Mouse (Mus musculus) 416B (cell line): ENCODE measurements at regions not wholly inside any gene's neighbourhood (a gene's known extent, or its start where the extent isn't known, plus 50 kb on each side); places are given as distances from the start of the nearest gene placed in this dataset.
"Not testable (repeated sequence)": the region's sequence is repeated elsewhere in the genome, so short reads cannot be mapped to it uniquely, and the experiment has no call there.

ENCODE experiments used
- DNase-seq: peaks from one replicate; pipeline ENCODE4 v3.0.0; 2011; ENCODE audit warnings: low read depth

DNA sequence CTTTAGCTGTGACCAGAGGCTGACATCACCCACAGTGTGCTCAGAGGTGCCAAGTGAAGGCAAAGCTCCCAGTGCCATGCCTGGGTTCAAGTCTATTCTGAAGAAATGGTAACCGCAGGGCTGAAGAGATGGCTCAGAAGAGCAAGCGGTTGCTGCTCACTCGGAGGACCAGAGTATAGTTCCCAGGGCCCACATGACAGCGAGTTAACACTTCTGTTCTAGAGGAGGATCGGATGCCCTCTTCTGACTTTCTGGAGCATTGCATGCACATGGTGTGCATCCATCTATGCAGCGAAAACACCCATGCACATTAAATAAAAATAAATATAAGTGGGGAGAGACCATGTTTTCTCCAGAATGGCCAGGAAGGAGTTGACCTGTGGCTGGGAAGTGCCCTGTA lies 209.5 kb downstream of the Sorl1 start:
- no peak for DNase-seq

DNA sequence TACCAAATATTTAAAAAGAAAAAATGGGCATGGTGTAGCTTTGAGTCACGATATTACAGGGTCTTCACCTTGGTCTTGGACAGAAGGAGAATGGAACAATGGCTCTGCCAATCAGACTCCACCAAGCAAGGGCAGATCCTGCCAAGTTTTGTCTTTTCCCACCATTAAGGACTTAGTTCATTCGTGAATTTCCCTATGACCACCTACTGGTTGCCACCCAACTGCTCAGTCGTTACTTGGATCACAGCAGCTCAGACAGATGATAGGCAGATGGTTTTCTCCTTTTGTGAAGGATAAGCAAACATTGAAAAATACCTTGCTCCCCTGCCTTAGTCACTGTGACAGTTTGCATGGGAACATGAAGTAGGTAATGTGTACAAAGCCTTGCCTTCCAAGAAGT lies 210.2 kb downstream of the Sorl1 start:
- DNase-seq = no peak

DNA sequence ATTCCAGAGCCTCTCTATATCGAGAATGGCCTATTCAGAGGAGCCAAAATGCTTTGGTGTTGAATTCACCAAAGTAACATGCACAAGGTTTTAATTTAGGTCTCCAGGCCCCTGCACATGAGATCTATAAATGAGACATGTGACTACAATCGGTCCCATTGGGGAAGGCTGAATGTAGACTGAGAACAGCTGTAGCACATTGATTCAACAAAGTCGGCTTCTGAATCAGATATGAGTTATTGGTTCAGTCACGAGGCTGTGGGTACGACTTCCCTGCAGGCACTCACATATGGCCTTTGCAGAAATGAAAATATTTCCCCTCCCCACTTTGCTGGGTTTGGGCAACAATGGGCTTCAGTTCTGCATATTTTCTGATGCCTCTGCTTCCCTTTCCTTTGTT lies 211.6 kb downstream of the Sorl1 start:
- DNase-seq = no peak

DNA sequence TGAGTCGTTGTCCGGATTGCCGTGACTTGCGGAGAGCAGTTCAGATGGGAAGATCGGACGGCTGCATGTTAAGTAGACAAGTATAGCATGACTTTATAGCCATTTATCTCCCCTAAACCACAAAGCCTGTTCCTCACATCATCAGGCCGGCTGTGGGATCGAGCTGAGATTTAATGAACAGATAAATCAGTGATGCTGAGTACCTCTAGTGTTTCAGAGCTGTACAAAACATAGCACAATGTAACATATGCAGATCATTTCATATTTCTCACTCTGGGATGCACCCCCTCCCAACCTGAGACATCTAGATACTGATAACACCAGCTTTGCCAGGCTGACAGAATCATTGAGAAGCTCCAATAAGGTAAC lies 223.5 kb downstream of the Sorl1 start:
- no peak for DNase-seq

DNA sequence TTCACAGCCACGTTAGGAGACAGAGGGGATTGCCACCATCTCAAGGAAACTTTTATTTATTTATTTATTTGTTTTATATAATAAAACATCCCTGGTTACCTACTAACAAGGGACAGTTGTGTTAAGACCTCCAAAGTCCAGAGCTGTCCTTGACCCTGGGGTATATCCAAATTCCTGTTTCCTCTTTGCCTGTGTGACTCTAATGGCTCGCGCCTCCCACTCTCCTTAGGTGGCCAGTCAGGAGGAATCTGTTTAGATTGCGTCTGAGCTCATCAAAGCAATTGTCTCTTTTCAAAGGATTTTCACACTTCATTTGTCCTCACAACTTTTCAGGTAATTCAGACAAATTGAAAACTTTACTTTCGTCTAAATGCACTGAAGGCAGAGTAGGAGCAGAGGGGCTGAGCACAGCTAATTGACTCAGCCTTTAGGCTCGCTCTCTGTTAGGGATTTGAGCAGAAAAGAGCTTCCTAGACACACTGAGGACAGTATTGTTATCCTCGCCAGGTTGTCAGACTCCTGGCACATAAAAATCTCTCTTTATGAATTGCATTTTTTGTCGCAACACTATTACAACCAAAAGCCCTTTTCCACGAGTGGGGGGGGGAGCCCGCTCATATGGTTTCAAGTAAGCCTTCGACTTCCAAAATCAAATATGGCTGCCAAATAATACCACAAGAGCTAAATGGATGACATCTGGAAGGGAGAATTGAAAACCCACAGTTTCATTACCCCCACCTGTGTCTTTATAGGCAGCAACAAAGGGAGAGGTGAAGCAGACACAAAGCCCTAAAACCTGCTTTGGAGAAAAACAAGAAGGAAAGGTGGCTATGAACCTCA lies 224.1 kb downstream of the Sorl1 start:
- DNase-seq = no peak

DNA sequence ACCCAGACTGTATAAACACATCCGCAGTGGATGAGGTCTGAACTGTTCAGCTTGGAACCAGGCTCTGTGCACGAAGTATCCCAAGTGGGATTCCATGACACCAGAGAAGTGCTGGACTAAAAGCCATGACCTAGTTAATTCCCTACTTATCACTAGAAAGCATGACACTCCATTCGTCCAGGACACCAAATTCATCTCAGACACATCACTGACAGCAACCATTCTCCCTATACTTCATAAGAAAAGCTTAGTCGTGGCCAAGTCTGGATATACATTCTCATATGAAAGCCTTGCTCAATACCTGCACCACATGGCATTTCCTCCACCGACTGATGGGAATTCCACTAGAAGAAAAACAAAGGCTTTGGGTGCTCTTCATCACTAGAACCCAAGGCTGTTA lies 229.0 kb downstream of the Sorl1 start:
- DNase-seq = no peak

DNA sequence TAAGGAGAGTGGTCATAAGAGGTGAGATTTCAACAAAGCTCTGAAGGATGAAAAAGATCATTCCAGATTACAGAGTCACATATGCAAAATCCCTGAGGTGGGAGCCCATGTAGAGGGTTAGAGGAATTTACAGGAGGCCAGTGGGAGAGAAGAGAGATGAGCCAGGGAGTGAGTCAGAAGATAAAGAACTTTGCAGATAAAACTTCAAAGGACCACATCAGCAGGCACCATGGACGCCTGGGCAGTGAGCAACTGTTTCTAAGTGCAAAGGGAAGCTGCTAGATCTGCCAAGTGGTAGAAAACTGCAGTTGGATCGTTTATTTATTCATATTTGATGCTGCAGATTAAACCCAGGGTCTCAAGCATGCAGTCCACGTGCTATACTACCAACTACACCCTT lies 231.3 kb downstream of the Sorl1 start:
- DNase-seq = no peak

DNA sequence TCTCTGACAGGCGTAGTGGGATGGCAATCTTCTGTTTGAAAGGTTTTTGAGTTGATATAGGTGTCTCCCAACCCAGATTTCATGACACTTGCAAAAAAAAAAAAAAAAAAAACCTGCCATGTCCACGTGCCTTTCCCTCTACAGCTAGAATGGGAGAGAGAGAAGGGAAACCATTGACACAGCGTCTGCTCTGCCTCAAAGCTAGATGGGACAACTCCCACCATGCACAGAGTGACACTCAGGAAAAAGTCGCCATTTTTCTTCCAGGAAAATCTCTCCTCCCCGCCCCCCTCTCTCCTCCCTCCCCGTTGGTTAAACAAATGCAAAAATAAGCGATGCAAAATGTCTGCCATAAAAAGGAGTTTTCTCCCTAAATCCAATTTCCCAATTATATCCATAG lies 232.9 kb downstream of the Sorl1 start:
- DNase-seq = no peak

DNA sequence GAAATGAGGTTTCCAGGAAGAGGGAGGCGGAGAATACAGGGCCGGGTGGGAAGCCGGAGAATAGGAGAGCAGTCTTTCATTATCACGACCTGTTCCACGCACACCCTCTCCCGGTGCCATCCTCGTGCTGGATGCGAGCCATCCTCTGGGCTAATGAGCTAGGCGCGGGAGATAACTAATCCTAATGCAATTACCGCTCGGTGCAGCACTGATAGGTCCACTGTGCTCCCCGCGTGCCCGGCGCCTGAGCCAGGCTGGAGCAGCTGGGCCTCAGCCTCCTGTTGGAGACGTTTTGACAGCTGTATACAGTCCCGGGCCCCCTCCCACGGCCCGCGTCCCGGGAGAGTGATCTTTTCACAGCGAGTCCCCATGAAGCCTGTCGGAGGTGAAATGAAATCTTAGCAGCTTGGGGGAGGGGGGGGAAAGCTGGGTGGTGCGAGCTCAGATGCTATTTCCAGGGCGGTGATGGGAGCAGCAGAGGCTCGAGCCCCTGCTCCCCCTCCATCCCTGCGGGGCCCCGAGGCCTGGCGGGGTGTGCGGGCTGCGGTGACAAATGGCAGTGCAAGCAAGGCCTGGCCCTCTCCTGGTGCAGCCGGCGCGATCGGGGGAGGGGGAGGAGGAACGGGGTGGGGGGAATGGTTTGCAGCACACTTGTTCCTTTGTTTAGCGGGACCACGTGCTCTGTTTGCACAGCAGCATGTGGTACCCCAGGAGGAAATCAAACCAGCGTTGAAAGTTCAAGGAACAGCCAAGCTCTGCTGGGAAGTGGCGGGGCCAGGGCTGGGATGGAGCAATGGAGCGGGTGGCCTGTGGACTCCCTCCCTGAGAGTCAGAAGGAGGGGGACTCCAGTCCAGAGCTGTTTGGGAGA lies 233.6 kb downstream of the Sorl1 start:
- DNase-seq = no peak

DNA sequence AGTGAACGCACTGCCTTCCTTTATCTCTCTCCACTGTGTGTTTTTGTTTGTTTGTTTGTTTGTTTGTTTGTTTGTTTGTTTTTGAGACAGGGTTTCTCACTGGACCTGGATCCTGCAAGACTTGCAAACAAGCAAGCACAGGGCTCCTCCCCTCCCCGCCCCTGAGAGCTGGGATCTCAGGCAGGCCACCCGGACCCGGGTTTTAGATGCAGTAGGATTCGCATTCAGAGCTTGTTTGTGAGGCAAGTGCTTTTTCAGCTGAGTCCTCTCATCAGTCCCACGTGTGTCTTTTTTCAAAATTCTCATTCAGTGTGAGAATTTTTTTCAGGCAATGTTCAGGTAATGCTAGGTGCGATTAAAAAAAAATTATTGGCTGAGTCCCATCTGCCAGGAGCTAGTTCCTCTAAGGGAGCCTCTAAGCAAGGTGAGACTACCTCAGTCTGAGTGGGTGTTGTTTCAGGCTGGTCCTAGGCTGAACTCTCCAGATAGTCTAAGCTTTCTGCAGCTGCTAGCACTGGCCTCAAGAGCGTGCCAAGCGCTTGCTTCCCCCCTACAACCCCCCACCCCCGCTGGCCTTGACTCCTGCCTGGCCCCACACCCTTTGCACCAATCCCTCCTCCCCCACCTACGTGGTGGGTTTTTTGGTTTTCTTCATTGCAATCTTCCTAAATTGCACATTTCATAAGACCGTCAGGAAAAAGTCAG lies 234.4 kb downstream of the Sorl1 start:
- DNase-seq = no peak

DNA sequence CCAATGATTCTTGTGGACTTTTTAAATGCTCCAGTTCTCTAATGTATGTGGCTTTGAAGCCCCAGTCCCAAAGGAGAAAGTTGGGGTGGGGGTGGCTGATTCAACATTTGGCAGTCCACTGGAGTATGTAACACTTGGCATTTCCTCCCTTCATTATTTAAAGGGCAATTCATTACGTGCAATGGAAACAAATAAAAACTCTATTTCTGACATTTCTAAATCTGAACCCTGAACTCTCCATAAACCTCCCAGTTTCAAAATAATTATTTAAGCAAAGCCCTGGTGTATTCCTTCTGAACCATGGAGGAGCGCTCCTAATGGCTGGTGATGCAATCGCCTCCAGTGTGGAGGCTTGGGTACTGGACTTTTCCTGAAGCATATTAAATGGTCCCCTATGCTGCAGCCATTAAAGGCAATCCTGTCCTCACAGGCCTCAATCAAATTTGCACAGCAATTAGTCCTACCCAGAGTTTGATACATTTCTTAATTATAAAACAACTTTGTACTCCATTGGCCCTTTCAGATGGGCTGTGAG lies 235.4 kb downstream of the Sorl1 start:
- DNase-seq = no peak

DNA sequence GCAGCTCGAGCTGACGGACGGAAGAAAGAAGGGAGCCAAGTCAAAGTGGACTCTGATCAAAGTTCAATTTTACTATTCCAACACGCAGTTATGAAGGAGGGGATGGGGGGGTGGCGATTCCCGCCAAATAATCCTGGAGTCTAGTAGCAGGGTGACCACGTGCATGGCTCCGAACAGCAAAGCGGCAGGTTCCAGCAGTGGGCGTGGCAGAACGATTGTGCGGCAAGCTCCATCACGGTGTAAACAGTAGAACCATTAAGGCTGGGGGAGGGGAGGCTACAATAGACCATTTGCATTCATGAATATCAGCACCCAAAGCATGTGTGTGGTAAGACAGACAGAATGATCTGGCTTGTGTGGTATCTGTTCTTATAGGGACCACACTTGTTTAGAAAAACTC lies 237.6 kb downstream of the Sorl1 start:
- DNase-seq = not testable (repeated sequence)

DNA sequence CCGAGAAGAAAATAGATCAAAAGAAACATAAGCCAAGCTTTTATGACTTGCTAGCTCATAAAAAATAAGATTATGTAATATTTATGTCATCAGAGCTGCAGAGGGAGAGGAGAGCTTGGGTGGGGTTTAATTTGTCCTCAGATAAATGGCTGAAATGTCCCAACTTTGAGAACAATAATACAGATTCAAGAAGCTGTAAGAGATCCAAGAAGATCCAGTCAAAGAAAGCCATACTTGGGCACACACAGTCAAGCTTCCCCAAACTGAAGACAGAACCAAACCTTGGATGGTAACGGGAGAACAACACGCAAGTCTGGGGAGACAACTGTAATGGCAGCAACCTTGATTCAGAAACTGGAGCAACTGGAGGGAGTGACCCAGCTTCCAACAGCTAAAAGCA lies 243.6 kb downstream of the Sorl1 start:
- no peak for DNase-seq

DNA sequence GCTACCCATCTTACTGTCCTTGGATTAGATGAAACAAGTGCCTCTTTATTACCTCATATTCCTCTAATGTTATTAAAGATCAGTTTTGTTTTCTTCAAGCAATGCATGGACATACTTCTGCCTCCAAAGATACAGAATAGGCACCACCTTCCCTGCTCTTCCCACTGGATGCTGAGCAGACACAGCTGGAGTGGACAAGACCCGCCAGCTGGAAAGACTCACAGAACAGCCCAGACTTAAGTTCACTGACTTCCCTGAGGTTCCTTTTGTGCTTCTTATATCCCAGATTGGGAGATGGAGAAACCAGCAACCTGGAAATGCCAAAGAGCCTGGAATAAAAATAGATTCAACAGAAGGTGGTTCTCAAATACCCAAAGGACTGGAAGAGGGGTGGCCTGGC lies 245.0 kb downstream of the Sorl1 start:
- no peak for DNase-seq

DNA sequence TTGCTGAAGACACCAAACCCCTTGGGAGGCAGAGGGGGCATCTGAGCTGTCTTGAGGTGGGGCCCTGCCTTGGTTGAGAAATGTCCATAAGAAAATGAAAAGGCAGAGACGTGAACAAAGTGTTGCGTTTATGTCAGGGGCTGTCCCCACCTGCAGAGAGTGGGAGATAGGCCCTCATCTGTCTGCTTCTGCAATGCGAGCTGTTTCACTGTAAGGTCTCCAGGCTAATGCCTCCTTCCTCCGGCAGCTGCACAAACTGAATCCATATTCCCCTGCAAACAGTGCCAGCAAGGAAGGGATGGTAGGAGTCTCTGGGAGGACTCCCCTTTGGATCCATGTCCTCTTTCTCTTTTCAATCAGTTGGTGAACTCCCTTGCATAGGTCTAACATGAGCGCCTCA lies 263.0 kb downstream of the Sorl1 start:
- no peak for DNase-seq

DNA sequence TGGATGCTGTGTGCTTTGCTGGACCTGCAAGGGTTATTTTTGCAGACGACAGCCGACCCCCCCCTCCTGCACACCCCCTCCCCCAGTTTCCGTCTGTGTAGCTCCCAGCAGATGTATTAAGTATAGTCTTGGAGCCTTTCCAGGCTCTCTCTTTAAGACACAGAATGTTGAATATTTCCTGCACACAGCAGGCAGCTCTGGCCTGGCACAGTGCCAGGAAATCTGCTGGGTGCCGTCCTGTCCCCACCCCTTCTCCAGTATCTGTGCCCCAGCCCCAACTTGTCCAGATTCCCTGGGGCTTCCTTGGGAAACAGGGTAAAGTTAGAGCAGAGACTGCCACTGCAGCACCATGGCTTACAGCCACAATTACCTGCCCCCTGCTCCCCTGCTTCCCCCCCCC lies 263.4 kb downstream of the Sorl1 start:
- DNase-seq = no peak

DNA sequence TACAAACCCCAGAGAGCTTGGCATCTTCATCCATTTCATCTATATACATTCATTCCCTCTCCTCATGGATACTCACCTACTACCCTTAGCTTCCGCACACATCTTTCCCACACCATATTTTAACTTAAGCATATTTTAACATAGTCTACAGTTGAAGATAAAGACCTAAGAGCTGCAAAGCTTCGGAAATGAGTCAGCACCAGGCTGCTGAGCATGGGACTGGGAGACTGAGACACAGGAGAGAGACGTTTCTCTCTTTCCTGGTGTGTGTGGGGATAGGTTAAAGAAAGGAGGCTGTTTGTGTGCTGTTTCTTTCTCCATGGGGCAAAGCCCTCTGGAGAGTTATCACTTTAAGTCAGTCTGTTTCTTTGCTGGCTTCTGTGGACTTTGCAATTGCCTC lies 264.3 kb downstream of the Sorl1 start:
- no peak for DNase-seq

DNA sequence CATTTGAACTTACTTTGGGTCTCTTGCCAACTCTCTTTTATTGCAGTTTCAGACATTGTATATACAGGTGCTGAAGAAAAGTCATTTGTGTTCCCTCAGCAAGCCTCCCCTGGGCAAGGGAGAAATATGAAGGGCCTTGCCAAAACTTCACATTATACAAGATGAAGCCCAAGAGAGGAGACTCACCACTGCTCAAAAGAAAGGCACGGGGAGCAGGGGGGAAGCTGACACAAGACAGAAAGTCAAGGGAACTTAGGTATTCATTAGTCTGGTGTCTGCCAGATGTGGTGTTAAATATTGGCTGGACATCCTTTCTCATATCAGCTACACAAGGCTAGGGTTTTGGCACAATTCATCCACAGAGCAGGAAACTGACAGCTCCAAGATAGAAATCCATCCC lies 272.0 kb downstream of the Sorl1 start:
- no peak for DNase-seq

DNA sequence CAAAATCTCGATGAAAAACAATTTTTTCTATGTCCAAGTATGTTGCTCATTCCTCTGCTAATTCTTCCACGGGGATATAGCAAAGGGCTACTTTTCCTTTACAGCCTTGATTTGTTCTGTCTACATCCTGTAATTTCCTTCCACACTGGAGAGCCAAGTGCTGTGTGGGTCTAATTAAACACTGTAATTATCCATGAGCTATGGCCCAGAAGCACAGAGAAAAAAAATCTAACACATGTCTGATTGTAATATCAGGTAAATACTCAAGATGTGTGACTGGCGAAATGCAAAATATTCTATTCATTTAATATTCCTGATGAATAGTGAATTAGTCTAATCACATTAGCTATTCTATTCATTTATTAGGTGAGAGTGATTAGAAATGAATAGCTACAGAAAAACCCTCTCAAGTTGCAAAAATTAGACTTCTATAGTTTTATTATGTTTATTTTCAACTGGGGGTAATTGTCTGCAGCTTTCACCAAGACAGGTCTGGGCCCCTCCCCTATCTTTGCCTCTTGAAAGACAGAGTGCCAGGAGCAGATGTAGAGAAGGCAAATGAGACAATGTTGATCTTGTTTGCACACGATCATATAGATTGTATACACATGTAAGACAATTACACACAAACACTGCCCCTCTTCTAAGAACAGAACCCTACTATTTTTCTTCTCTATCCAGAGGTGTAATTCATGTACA lies 274.3 kb downstream of the Sorl1 start:
- no peak for DNase-seq

DNA sequence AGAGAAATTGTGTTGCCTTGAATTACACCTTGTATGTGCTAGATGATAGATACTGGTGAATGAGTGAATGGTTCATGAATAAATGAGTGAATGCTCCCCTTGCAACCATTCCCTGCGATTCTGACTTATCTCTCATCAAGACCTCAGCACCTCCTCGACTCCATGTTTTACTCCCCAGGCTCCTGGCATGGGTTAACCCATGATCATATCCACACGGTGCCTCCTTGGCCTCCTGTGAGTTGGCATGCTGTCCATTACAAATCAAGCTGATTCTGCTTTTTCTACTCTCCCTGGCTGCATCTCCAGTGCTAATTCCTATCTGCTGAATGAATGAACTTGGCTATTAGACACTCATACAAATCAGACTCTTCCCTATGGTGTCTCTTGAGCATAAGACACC lies 279.5 kb downstream of the Sorl1 start:
- no peak for DNase-seq

DNA sequence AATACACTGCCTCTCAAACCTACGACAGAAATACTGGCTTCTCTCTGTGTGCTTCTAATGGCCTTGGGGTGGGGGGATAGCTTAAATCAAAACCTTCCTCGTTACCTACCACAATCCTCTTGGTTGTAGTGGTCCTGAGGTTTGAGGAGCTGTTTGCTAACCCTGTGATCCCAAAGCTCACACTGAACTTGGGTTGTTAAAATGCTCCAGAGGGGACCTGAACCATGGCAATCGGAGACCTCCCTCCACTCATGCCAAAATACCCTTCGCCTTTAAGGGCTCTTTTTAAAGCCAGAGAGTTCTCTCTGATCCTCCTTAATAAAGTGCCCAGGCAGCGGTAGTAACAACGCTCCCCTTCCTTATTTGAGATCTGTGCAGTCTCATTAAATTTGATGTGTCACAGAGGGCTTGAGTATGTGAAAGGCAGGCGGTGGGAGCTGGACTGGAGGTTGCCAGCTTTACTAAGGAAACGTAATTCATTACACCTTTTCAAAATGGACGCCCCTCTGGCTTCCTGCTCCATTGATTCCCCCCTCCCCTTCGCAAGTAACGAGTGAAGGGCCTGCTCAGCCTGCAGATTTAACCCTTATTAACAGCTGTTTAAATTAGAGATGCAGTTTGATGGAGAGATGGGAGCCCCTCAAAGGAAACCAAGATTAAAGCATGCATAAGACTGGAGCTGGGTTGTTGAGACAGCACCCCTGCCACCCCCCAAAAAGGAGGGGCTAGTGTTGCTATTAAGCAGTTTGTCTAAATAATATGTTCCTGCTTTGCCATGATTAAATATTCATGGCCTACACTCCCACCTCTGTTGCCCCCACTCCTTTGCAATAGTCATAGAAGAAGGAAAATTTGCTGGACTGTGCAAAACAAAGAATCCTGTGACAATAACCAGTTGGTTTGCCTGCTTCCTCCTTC lies 289.4 kb downstream of the Sorl1 start:
- no peak for DNase-seq
